Comparison of ENCODE assay signal across 11 mouse cellular contexts in the genomic region with DNA sequence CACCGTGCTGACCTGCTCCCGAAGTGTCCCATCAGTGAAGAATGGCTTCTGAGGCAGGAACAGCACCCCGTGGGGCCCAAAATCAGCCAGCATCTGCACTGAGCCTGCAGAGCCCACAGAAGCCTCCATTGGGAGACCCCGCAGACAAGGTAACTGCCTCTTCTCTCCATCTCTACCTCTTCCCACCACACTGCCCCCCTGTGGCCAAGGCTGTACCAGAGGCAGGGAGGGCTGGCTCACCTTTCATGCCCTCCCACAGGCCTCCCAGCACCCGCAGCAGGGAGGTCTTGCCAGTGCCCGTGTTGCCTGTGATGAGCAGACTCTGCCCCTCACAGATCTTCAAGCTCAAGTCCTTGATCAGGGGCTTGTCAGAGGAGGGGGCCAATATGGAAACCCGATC. TPM values are rescaled to one million over a fixed set of nuclear protein-coding genes. Genes with fewer than 3 reads are reported as not detected.
A peak's percentile ranks its signal among the peaks of the same experiment; 100 is the strongest.
DNase-seq lines count a peak whose midpoint lies in the region; ATAC-seq lines count a peak whose summit lies in the region.
"Had no signal": no experiment of that assay in that cellular context is flagged by ENCODE, and none has a peak within 500 bp of the region (broad histone marks: within the 10 kb centered on the region; RNA-seq: fewer than 3 reads in every experiment).

No protein-coding gene starts in this region.

- H3K36me3 ChIP-seq in kidney, embryonic 16.5 days (ENCODE audit: insufficient read depth, low read length), result peaks cover 22% of the 10 kb centered on the region
- peaks cover 8% of the 10 kb centered on the region; the same call in 1 of the 2 replicates for H3K36me3 ChIP-seq in midbrain, embryonic 16.5 days (ENCODE audit: control insufficient read depth, insufficient read depth, low read length)
- H3K36me3 ChIP-seq in heart, embryonic 10.5 days, result peaks cover 38% of the 10 kb centered on the region

- H3K4me3 ChIP-seq in kidney, embryonic 16.5 days (ENCODE audit: low read length), result no peak overlapping the region
- no peak overlapping the region for H3K4me3 ChIP-seq in midbrain, embryonic 16.5 days (ENCODE audit: low read depth, low read length)
- H3K4me3 ChIP-seq in heart, embryonic 10.5 days, result no peak overlapping the region
- H3K4me3 ChIP-seq: embryonic facial prominence, embryonic 12.5 days; hindbrain, embryonic 15.5 days had no signal

- H3K27me3 ChIP-seq in kidney, embryonic 16.5 days (ENCODE audit: insufficient read depth, low read length), result no peaks in the 10 kb centered on the region
- no peaks in the 10 kb centered on the region for H3K27me3 ChIP-seq in midbrain, embryonic 16.5 days (ENCODE audit: control insufficient read depth, insufficient read depth, low read depth, low read length)
- no peaks in the 10 kb centered on the region for H3K27me3 ChIP-seq in heart, embryonic 10.5 days (ENCODE audit: insufficient read depth, poor library complexity, severe bottlenecking)
- H3K27me3 ChIP-seq: embryonic facial prominence, embryonic 12.5 days; hindbrain, embryonic 15.5 days had no signal

- H3K4me2 ChIP-seq in kidney, embryonic 16.5 days (replicated peaks; ENCODE audit: low read depth, low read length), result no peak overlapping the region
- no peak overlapping the region for H3K4me2 ChIP-seq in midbrain, embryonic 16.5 days (ENCODE audit: low read length)
- H3K4me2 ChIP-seq: embryonic facial prominence, embryonic 12.5 days; hindbrain, embryonic 15.5 days had no signal

- no peak for ATAC-seq in kidney, embryonic 16.5 days (ENCODE audit: low FRiP score, low TSS enrichment)
- ATAC-seq in midbrain, embryonic 16.5 days, result no peak

- H3K9me3 ChIP-seq in kidney, embryonic 16.5 days (ENCODE audit: low read length), result no peaks in the 10 kb centered on the region
- no peaks in the 10 kb centered on the region for H3K9me3 ChIP-seq in midbrain, embryonic 16.5 days (replicated peaks; ENCODE audit: control insufficient read depth, low read length, poor library complexity, severe bottlenecking)
- no peaks in the 10 kb centered on the region for H3K9me3 ChIP-seq in heart, embryonic 10.5 days
- H3K9me3 ChIP-seq: embryonic facial prominence, embryonic 12.5 days; hindbrain, embryonic 15.5 days had no signal

- H3K27ac ChIP-seq in kidney, embryonic 16.5 days (ENCODE audit: low read length), result no peak overlapping the region
- H3K27ac ChIP-seq in midbrain, embryonic 16.5 days (ENCODE audit: low read length), result no peak overlapping the region
- H3K27ac ChIP-seq in heart, embryonic 10.5 days, result no peak overlapping the region
- H3K27ac ChIP-seq: embryonic facial prominence, embryonic 12.5 days; hindbrain, embryonic 15.5 days had no signal

- 70% methylated on average over 7 of the region's 7 CpGs for WGBS in kidney, embryonic 16.5 days
- WGBS in midbrain, embryonic 16.5 days, result 75% methylated on average over 7 of the region's 7 CpGs
- 81% methylated on average over 7 of the region's 7 CpGs for WGBS in heart, embryonic 10.5 days

- H3K4me1 ChIP-seq in kidney, embryonic 16.5 days (ENCODE audit: insufficient read depth, low read length), result no peaks in the 10 kb centered on the region
- H3K4me1 ChIP-seq in midbrain, embryonic 16.5 days (ENCODE audit: control insufficient read depth, insufficient read depth, low read length), result no peaks in the 10 kb centered on the region
- H3K4me1 ChIP-seq in heart, embryonic 10.5 days, result no peaks in the 10 kb centered on the region
- H3K4me1 ChIP-seq: embryonic facial prominence, embryonic 12.5 days; hindbrain, embryonic 15.5 days had no signal

- no peak overlapping the region for H3K9ac ChIP-seq in kidney, embryonic 16.5 days (replicated peaks; ENCODE audit: low read length)
- H3K9ac ChIP-seq in midbrain, embryonic 16.5 days (ENCODE audit: low read depth, low read length), result no peak overlapping the region
- H3K9ac ChIP-seq: embryonic facial prominence, embryonic 12.5 days; hindbrain, embryonic 15.5 days had no signal

- peak; percentile 16 for DNase-seq in adrenal gland, adult 2 months
- DNase-seq in adrenal gland, postnatal 4 days (ENCODE audit: low spot score in 2 of 2), result no peak
- peak; percentile 19 to 68 for DNase-seq in kidney, postnatal 36 days
- DNase-seq in urinary bladder, postnatal 25 days (ENCODE audit: low spot score), result peak; percentile 31
- no peak for DNase-seq in urinary bladder, postnatal 14 days (ENCODE audit: low spot score)
- DNase-seq in heart, embryonic 10.5 days (ENCODE audit: low spot score), result no peak

RNA-seq across cellular contexts. Expression of a gene that starts 11.4 kb away (rescaled TPM):
- total RNA-seq in adrenal gland, adult 2 months (2021), result 10 to 100 TPM; 12.1 to 12.4 TPM
- 27.7 and 30.3 TPM in 2 replicates for polyA plus RNA-seq in adrenal gland, adult 2 months (2012; rRNA removed)
- total RNA-seq in adrenal gland, postnatal 4 days (2021), result 10 to 100 TPM; 11.3 to 13.8 TPM
- 22.4 and 24.6 TPM in 2 replicates for polyA plus RNA-seq in kidney, embryonic 16.5 days (2015; fragmentation: Nextera tagmentation; extraction: Ambion mirVana)
- 13.9 and 14.5 TPM in 2 replicates for polyA plus RNA-seq in midbrain, embryonic 16.5 days (2015; fragmentation: Nextera tagmentation; extraction: Ambion mirVana)
- polyA plus RNA-seq in heart, embryonic 10.5 days (2016; fragmentation: Nextera tagmentation; extraction: Ambion mirVana), result 13.1 and 13.8 TPM in 2 replicates

RNA-seq across cellular contexts. Expression of a gene that starts 35.0 kb away (rescaled TPM):
- total RNA-seq in adrenal gland, adult 2 months (2021), result not detected
- not detected in 2 replicates for polyA plus RNA-seq in adrenal gland, adult 2 months (2012; rRNA removed)
- not detected for total RNA-seq in adrenal gland, postnatal 4 days (2021)
- polyA plus RNA-seq in kidney, embryonic 16.5 days (2015; fragmentation: Nextera tagmentation; extraction: Ambion mirVana), result not detected in 2 replicates
- polyA plus RNA-seq in midbrain, embryonic 16.5 days (2015; fragmentation: Nextera tagmentation; extraction: Ambion mirVana), result 0.08 and 0.09 TPM in 2 replicates
- not detected in 2 replicates for polyA plus RNA-seq in heart, embryonic 10.5 days (2016; fragmentation: Nextera tagmentation; extraction: Ambion mirVana)
- total RNA-seq: left cerebral cortex, postnatal 14 days had no signal
- polyA plus RNA-seq: embryonic facial prominence, embryonic 12.5 days had no signal

RNA-seq across cellular contexts. Expression of a gene that starts 36.3 kb away (rescaled TPM):
- not detected for total RNA-seq in adrenal gland, adult 2 months (2021)
- polyA plus RNA-seq in adrenal gland, adult 2 months (2012; rRNA removed), result not detected in 2 replicates
- total RNA-seq in adrenal gland, postnatal 4 days (2021), result not detected
- polyA plus RNA-seq in kidney, embryonic 16.5 days (2015; fragmentation: Nextera tagmentation; extraction: Ambion mirVana), result not detected in 2 replicates
- polyA plus RNA-seq in midbrain, embryonic 16.5 days (2015; fragmentation: Nextera tagmentation; extraction: Ambion mirVana), result 1.5 and 1.9 TPM in 2 replicates
- polyA plus RNA-seq in heart, embryonic 10.5 days (2016; fragmentation: Nextera tagmentation; extraction: Ambion mirVana), result not detected in 2 replicates

Comparison
In these comparisons a context has a peak if more than half of its experiments do, and no peak if none do; other contexts are left out.
1. DNase-seq: peak in adrenal gland, adult 2 months (single experiment), kidney, postnatal 36 days (2 of 2) and urinary bladder, postnatal 25 days (single experiment); none in adrenal gland, postnatal 4 days (0 of 2), urinary bladder, postnatal 14 days (single experiment) and heart, embryonic 10.5 days (single experiment).